Mouse (Mus musculus): ENCODE results near the gene Dus2.
"Not testable (repeated sequence)": the region's sequence is repeated elsewhere in the genome, so short reads cannot be mapped to it uniquely, and the experiment has no call there.

Gene Dus2

DNA sequence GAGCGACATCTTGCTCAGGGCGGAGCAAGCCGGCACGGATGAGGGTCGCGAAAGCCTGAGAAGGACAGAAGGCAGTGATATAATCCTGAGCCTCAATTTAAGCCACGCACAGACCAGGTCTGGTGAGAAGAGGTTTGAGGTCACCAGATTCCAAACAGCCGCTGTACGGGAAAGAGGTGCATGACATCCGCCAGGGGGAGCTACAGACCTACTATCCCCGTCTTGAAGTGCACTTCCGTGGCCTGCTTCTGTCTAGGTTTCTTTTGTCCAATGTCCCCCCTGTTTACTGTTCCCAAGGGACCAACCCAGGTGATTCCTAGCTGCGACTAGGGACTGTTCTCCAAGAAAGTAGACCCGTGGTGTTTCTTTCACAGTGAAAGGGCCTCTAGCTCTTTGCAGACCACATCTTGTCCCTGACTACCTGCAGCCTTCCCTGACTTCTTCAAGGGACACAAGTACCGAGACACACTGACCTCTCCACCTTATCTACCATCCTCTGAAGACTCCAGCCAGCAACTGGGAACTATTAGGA is at the start of gene Dus2:
Gene Dus2, plus strand, starts transcription at position 482 of the 532 bp plus-strand sequence.
- DNase-seq, result peak; percentile 86

- no peak for DNase-seq
These were observed 49.1 kb upstream of the Dus2 start for GRCm38 (mm10) chr8:105942026-105942425.

DNA sequence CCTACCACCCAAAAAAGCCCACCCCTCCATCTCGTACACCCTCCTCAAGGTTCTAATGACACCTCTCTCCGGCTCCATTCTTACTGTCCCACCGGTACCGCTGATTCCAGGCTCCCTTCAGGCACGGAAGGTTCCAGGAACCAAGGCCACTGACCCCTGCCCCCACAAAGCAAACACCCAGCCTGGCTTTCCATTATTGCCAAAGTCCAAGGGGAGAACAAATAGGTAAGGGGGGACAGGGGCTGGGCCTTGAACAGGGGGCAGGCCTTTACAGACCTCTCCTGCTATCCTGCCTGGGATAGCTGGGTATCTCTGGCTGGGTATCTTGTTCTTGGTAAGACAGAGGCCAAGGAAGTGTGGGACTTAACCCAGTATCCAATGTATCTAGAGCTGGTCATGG is 48.6 kb upstream of the Dus2 start:
- no peak for DNase-seq

- no peak for DNase-seq
These were observed 47.8 kb upstream of the Dus2 start, which contains the start of gene Lcat for GRCm38 (mm10) chr8:105943321-105943739. TSS of gene Lcat (minus strand) at chr8:105943382.

GRCm38 (mm10) chr8:105949350-105949749 is 41.8 kb upstream of the Dus2 start:
- peak; percentile 77 for DNase-seq

DNA sequence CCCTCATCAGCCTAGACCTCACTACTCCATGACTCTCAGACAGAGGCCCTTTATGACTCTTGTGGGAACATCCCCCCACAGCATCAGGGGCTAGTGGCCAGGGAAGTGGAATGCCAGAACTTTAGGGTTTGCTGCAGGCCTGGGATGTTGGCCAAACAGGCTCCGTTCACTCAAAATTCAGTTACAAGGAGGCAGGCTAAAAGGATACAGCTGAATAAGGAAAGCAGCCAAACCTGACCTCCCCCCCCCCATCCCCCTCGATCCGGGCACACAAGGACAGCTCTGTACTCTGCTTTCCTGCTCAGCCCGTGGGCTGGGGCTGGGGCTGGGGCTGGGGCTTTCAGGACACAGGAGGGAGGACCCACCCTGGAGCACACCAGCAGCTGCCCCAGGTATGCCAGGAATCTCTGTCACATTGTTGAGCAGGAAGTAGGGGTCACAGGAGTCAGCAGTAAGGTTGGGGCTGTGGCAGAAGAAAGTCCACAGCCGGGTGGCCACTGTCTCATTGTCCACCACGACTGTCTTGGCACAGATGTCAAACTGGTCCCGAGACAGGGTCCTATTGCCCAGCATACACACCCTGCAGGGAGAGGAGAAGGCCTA is 40.0 kb upstream of the Dus2 start:
- no peak for DNase-seq

DNA sequence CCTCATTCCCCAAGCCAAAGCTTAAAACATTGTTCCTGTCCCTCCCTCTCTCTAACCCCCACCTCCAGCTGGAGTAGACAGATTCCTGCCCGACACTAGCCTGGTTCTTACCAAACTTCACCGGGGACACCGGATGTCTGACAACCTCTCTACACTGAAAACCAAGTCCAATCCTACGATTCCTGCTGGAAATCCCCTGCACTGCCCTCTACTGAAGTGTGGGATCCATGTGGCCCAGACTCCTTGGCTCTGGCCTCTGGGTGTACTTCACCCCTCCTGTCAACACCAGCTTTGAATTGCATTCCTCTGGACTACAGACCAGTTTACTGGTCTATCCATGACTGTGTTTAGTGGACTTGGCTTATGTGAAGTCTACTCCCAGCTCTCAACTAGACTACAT is 34.6 kb upstream of the Dus2 start:
- DNase-seq, result no peak

DNA sequence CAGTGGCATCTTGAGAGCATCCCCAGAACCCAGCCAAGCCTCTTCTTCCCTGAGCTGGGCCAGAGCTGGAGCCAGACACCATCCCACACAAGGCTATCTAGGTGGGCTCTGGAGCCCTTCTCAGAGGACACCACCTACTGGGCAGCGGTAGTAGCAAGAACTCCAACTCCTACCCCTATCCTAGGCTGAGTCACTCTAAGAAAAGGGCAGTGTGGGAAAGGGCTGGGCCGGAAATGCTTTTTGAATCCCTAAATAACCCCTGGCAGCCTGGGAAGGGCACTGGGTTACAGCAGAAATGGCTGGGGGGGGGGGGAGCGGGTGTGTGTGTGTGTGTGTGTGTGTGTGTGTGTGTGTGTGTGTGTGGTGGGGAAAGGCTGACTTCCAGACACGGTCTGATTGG is 33.3 kb upstream of the Dus2 start:
- no peak for DNase-seq

DNA sequence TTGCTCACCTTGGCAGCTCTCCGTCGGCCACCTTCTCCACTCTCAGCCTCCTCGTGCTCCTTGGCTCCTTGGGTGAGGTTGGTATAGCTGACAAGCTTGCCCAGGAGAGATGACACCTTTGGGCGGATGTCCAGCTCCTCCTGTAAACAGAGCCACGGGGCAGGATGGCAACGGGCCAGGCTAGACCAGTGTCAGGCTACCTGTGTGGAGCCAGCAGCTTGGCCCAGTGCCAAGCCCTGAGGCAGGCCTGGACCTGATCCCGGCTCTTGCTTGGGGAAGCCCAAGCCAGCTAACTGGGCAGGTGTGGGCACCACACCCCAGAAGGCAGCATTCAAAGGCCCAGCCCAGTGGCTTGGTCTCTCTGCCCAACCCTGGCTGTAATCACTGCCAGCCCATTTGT is 31.8 kb upstream of the Dus2 start:
- no peak for DNase-seq

GRCm38 (mm10) chr8:105961101-105961500 is 30.0 kb upstream of the Dus2 start:
- DNase-seq, result no peak

DNA sequence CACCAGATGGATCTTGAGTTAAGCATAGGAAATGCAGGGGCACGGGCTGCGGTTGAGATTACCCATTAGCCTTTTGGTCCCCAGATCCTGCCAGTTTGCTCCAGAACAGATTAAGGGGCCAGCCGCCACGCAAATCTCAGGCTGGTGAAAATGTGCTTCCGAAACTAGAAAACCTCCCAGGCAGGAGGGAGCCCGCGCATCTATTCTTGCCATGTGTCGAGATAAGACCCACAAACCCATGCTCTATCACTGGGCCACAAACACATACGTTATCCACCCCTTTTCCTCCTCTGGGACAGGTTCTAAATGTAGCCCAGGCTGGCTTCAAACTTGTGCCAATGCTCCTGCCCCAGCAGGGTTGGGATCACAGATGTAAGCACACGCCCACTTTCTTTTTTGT is 29.6 kb upstream of the Dus2 start:
- no peak for DNase-seq

- DNase-seq, result no peak
These were observed 26.5 kb upstream of the Dus2 start for GRCm38 (mm10) chr8:105964506-105965265.

DNA sequence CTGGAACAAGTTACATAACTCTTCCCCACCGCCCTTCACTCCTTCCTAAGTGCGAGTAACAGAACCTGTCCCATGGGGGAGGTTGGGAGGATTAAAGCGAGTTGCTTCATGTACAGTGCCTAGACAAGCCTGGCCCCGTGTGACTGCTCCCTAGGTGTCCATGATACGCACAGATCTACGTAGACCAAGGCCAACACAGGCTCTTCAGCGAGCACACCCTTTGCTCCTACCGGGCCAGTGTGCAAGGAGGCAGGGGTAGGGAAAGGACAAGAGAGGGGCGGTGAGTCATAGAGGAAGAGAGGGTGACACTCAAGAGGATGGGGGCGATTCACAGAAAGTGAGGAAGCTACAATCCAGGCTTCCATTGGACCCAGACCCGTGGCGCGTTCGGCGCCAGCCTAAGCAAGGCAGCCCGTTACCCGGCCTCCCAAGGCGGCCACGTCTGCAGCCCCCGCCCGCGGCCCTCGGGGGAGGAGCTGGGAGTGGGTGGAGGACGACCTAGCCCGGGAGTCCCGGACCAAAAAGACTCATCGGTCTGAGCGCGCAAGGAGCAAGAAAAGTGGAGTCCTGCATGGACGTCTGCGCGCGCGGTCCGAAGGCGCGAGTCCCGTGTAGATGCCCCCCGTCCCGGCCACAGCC is 25.8 kb upstream of the Dus2 start:
- peak; percentile 33 for DNase-seq

- DNase-seq, result peak; percentile 46
These were observed 25.2 kb upstream of the Dus2 start, which contains the start of gene Slc12a4 for GRCm38 (mm10) chr8:105965905-105966341. TSS of gene Slc12a4 (minus strand) at chr8:105966097.

GRCm38 (mm10) chr8:105966692-105967311 is 24.3 kb upstream of the Dus2 start:
- DNase-seq, result no peak

GRCm38 (mm10) chr8:105969367-105969766 is 21.8 kb upstream of the Dus2 start:
- no peak for DNase-seq

- DNase-seq, result no peak
These were observed 20.0 kb upstream of the Dus2 start for GRCm38 (mm10) chr8:105971019-105971720.

- DNase-seq, result no peak
These were observed 15.8 kb upstream of the Dus2 start for GRCm38 (mm10) chr8:105975363-105975762.

- no peak for DNase-seq
These were observed 11.8 kb upstream of the Dus2 start, which contains the start of gene Dpep3 for GRCm38 (mm10) chr8:105979325-105979724. TSS of gene Dpep3 (minus strand) at chr8:105979429.

DNA sequence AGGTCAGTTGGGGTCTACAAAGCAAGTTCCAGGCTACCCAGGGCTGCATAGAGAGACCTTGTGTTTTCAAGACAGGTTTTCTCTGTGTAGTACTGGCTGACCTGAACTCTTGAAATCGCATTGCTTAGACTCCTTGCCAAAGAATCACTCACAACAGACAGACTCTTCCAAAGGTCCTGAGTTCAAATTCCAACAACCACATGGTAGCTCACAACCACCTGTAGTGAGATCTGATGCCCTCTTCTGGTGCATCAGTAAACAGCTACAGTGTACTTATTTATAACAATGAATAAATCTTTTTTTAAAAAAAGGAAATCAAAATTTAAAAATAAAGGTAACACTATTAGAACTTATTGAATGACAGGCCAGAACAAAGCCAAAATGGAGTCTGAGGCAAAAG is 10.0 kb upstream of the Dus2 start:
- no peak for DNase-seq

- not testable (repeated sequence) for DNase-seq
These were observed 7.7 kb upstream of the Dus2 start for GRCm38 (mm10) chr8:105983406-105983805.

DNA sequence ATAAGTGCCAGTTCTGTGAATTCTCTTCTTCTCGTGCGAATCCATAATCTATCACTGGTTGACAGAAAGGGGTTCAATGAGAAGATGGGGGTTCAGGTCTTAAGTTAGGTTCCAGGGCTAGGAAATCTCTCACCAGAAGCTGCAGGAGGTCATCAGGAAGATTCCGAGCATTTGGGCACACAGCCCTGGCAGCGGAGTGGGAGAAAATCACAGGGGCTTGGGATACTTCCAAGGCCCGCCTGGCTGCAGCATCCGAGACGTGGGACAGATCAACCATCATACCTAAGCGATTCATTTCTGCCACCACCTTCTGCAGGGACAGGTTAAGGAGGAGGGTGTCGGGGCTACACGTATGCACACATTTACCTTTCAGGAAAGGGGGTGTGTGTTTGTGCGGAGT is 2.6 kb upstream of the Dus2 start:
- no peak for DNase-seq
